Mouse (Mus musculus) hindbrain, embryonic 16.5 days (tissue): Measurements from ENCODE around the gene Snrpb2. TPM values are rescaled to one million over a fixed set of nuclear protein-coding genes. Genes with fewer than 3 reads are reported as not detected.

Experiments
- ATAC-seq: fragments of 200-750 bp; cut with Nextera tagmentation; 2 replicates; pipeline ENCODE4 v1.8.0; 2017; ENCODE audit warnings: moderate TSS enrichment, moderate library complexity
- H3K27ac ChIP-seq: fragments of 300-500 bp; sonication (generic); 2 replicates; pipeline ENCODE4 v1.5.1; 2014; ENCODE audit warnings: low read depth, mild to moderate bottlenecking, control low read depth, low read length, moderate library complexity
- H3K27me3 ChIP-seq: fragments of 300-500 bp; sonication (generic); replicated peaks from 2 replicates; pipeline ENCODE4 v1.6.1; 2014; ENCODE audit warnings: low read length; ENCODE audit not compliant: control insufficient read depth, insufficient read depth
- H3K36me3 ChIP-seq: fragments of 300-500 bp; sonication (generic); 2 replicates; pipeline ENCODE4 v1.6.1; 2014; ENCODE audit warnings: mild to moderate bottlenecking, low read length, moderate library complexity, mixed read lengths; ENCODE audit not compliant: control insufficient read depth, insufficient read depth
- H3K4me1 ChIP-seq: fragments of 300-500 bp; sonication (generic); 2 replicates; pipeline ENCODE4 v1.6.1; 2014; ENCODE audit warnings: low read depth, low read length; ENCODE audit not compliant: control insufficient read depth, insufficient read depth
- H3K4me2 ChIP-seq: fragments of 300-500 bp; sonication (generic); 2 replicates; pipeline ENCODE4 v1.6.1; 2014; ENCODE audit warnings: mild to moderate bottlenecking, low read length, control low read depth, moderate library complexity
- H3K4me3 ChIP-seq: fragments of 300-500 bp; sonication (generic); 2 replicates; pipeline ENCODE4 v1.5.1; 2014; ENCODE audit warnings: mild to moderate bottlenecking, low read length, control low read depth, moderate library complexity
- H3K9ac ChIP-seq: fragments of 300-500 bp; sonication (generic); 2 replicates; pipeline ENCODE4 v1.6.1; 2014; ENCODE audit warnings: low read depth, mild to moderate bottlenecking, control low read depth, low read length, moderate library complexity
- H3K9me3 ChIP-seq: fragments of 300-500 bp; sonication (generic); 2 replicates; pipeline ENCODE4 v1.6.1; 2014; ENCODE audit warnings: mild to moderate bottlenecking, low read length, moderate library complexity; ENCODE audit not compliant: control insufficient read depth
- WGBS: fragments of 180-500 bp; shearing (Covaris S2); extraction: QIAGEN DNeasy Blood & Tissue Kit; methylation state at CpG from one replicate; pipeline ENCODE4 v1.1.7; 2014; 5-methylcytosine and 5-hydroxymethylcytosine counted together
- polyA plus RNA-seq: library from polyadenylated mRNA; unstranded; fragments of >200 nt; fragmentation: Nextera tagmentation; extraction: Ambion mirVana; gene quantifications from 2 replicates; pipeline ENCODE4 v1.2.1, GENCODE M21; 2015

The Snrpb2 gene
- polyA plus RNA-seq, 1 experiment from 2014 or later = 38.6 TPM

GRCm38 (mm10) chr2:143117453-143117852 lies 54.6 kb downstream of the Snrpb2 start:
- no peak overlapping the region for H3K27ac ChIP-seq
- H3K27me3 ChIP-seq = no peaks in the 10 kb centered on the region
- no peak for ATAC-seq
- 51% methylated on average over 3 of the region's 3 CpGs for WGBS
- no peak overlapping the region for H3K4me2 ChIP-seq
- peaks cover 3% of the 10 kb centered on the region; the same call in 1 of the 2 replicates for H3K4me1 ChIP-seq
- H3K9me3 ChIP-seq = no peaks in the 10 kb centered on the region
- no peak overlapping the region for H3K4me3 ChIP-seq
- H3K9ac ChIP-seq = no peak overlapping the region
- no peaks in the 10 kb centered on the region for H3K36me3 ChIP-seq

- ATAC-seq = no peak
Measured at GRCm38 (mm10) chr2:143118221-143118620, 55.4 kb downstream of the Snrpb2 start.

More at GRCm38 (mm10) chr2:143118221-143118620, 55.4 kb downstream of the Snrpb2 start:
- Histone ChIP-seq H3K36me3 (no peaks in the 10 kb centered on the region), H3K27ac (no peak overlapping the region), H3K27me3 (no peaks in the 10 kb centered on the region), H3K9ac (no peak overlapping the region), H3K4me3 (no peak overlapping the region), H3K4me1 (peaks cover 3% of the 10 kb centered on the region; the same call in 1 of the 2 replicates), H3K4me2 (no peak overlapping the region), H3K9me3 (no peaks in the 10 kb centered on the region)
- WGBS = 80% methylated on average over 7 of the region's 7 CpGs

Other genes with a start within 250 kb of the Snrpb2 start
- gene Kif16b, start 161.5 kb upstream of the Snrpb2 start, polyA plus RNA-seq = 3.3 and 3.9 TPM in 2 replicates
- gene Otor, start 15.4 kb downstream of the Snrpb2 start, polyA plus RNA-seq = 0.34 TPM in 1 of 2 replicates, not detected in the other